Comparison of ENCODE assay signal across 8 mouse cellular contexts in genomic region chrX:150657797-150658118, GRCm38 (mm10). TPM values are rescaled to one million over a fixed set of nuclear protein-coding genes. Genes with fewer than 3 reads are reported as not detected.
DNase-seq lines count a peak whose midpoint lies in the region; ATAC-seq lines count a peak whose summit lies in the region.

No protein-coding gene starts in this region.

- no peak overlapping the region for H3K9ac ChIP-seq in heart, embryonic 16.5 days (ENCODE audit: low read length)
- no peak overlapping the region; the same call in 1 of the 2 replicates for H3K9ac ChIP-seq in forebrain, embryonic 14.5 days (ENCODE audit: low read length)

- ATAC-seq in heart, embryonic 16.5 days (replicated peaks; ENCODE audit: extremely low read depth, insufficient read depth, low FRiP score) = no peak
- ATAC-seq in forebrain, embryonic 14.5 days = peak; percentile 29; the same call in 1 of the 2 replicates
- ATAC-seq in granulocyte monocyte progenitor cell, adult 5-6 weeks (replicated peaks; ENCODE audit: poor library complexity, severe bottlenecking) = no peak

- peak overlapping the region; percentile 76 for H3K4me2 ChIP-seq in heart, embryonic 16.5 days (ENCODE audit: low read depth, low read length)
- peak overlapping the region; percentile 35 for H3K4me2 ChIP-seq in forebrain, embryonic 14.5 days (ENCODE audit: low read length)

- no peak overlapping the region for H3K27ac ChIP-seq in heart, embryonic 16.5 days (ENCODE audit: low read length)
- H3K27ac ChIP-seq in forebrain, embryonic 14.5 days (ENCODE audit: low read depth, low read length) = no peak overlapping the region

- DNase-seq in heart, postnatal 14 days = no peak
- DNase-seq in brain, adult 2 months (ENCODE audit: low read depth, low spot score) = peak; percentile 33
- DNase-seq in forebrain, embryonic 14.5 days (ENCODE audit: low spot score) = peak; percentile 19
- peak; percentile 4 for DNase-seq in mesoderm, embryonic 11.5 days (ENCODE audit: low read depth, low spot score)
- no peak for DNase-seq in left cerebral cortex, adult 8-10 months (ENCODE audit: low spot score in 2 of 2)
- no peak for DNase-seq in urinary bladder, postnatal 4 days (ENCODE audit: low spot score in 2 of 2)

- no peaks in the 10 kb centered on the region for H3K4me1 ChIP-seq in heart, embryonic 16.5 days (ENCODE audit: control insufficient read depth, insufficient read depth, low read length)
- no peaks in the 10 kb centered on the region for H3K4me1 ChIP-seq in forebrain, embryonic 14.5 days (ENCODE audit: control insufficient read depth, insufficient read depth, low read length)

- H3K27me3 ChIP-seq in heart, embryonic 16.5 days (ENCODE audit: control insufficient read depth, insufficient read depth, low read length) = no peaks in the 10 kb centered on the region
- no peaks in the 10 kb centered on the region for H3K27me3 ChIP-seq in forebrain, embryonic 14.5 days (replicated peaks; ENCODE audit: control insufficient read depth, insufficient read depth, low read length)

- H3K4me3 ChIP-seq in heart, embryonic 16.5 days (ENCODE audit: low read length) = peak overlapping the region; percentile 64
- H3K4me3 ChIP-seq in forebrain, embryonic 14.5 days (ENCODE audit: low read depth, low read length) = peak overlapping the region; percentile 42; the same call in 1 of the 2 replicates

- 0 out of 2 replicates have a peak, but pooled peaks cover 2% of the 10 kb centered on the region for H3K36me3 ChIP-seq in heart, embryonic 16.5 days (ENCODE audit: control insufficient read depth, insufficient read depth)
- H3K36me3 ChIP-seq in forebrain, embryonic 14.5 days (ENCODE audit: control insufficient read depth, insufficient read depth, low read length) = peaks cover 21% of the 10 kb centered on the region

- WGBS in heart, embryonic 16.5 days = 32% methylated on average over 3 of the region's 3 CpGs
- WGBS in forebrain, embryonic 14.5 days = 47% methylated on average over 3 of the region's 3 CpGs

- no peaks in the 10 kb centered on the region for H3K9me3 ChIP-seq in heart, embryonic 16.5 days (replicated peaks; ENCODE audit: control insufficient read depth, low read length)
- H3K9me3 ChIP-seq in forebrain, embryonic 14.5 days (replicated peaks; ENCODE audit: control insufficient read depth, low read length) = no peaks in the 10 kb centered on the region

- intact Hi-C loops in heart, postnatal 14 days (cut with DNase I) = no loop called here

RNA-seq across cellular contexts. Expression of gene Tro, which starts 0.4 kb away (rescaled TPM):
- polyA plus RNA-seq in heart, embryonic 16.5 days (2015; fragmentation: Nextera tagmentation; extraction: Ambion mirVana) = 11.9 and 15.0 TPM in 2 replicates
- total RNA-seq in heart, postnatal 14 days (2021) = 1 to 10 TPM; 1.7 to 2.5 TPM
- polyA plus RNA-seq in forebrain, embryonic 14.5 days (2014; fragmentation: Nextera tagmentation; extraction: Ambion mirVana) = 61.9 and 75.7 TPM in 2 replicates
- total RNA-seq in left cerebral cortex, adult 8-10 months (2022) = 100 to 1,000 TPM; 136 to 152 (median 144) TPM
- total RNA-seq in granulocyte monocyte progenitor cell, adult 5-6 weeks (2014; fragmentation: Nextera tagmentation) = not detected in 2 replicates
- total RNA-seq in granulocyte monocyte progenitor cell, adult 5-6 weeks (2017) = not detected in 2 replicates

Comparison
In these comparisons a context has a peak if more than half of its experiments do, and no peak if none do; other contexts are left out.
1. DNase-seq: peak in brain, adult 2 months (single experiment), forebrain, embryonic 14.5 days (single experiment) and mesoderm, embryonic 11.5 days (single experiment); none in heart, postnatal 14 days (0 of 2), left cerebral cortex, adult 8-10 months (0 of 2) and urinary bladder, postnatal 4 days (0 of 2).
2. RNA of gene Tro, which starts 0.4 kb away (total RNA-seq): 136 to 152 TPM in left cerebral cortex, adult 8-10 months; 1.7 to 2.5 TPM in heart, postnatal 14 days and not detected in granulocyte monocyte progenitor cell, adult 5-6 weeks; every median in the first group is over 10 times any median in the second.